Mouse (Mus musculus): Measurements from ENCODE around the gene En1. TPM values are rescaled to one million over a fixed set of nuclear protein-coding genes. Genes with fewer than 3 reads are reported as not detected.
A peak's percentile ranks its signal among the peaks of the same experiment; 100 is the strongest.

The En1 gene
- total and polyA plus RNA-seq, 3 experiments = not detected

- Histone ChIP-seq H3K9ac (ENCODE audit: low read depth, low read length) (no peak overlapping the region), H3K79me2 (replicated peaks; ENCODE audit: control insufficient read depth, insufficient read depth, low read length) (no peaks in the 10 kb centered on the region), H3K27ac (no peak overlapping the region), H3K4me3 (peak overlapping the region; percentile 38), H3K27me3 (ENCODE audit: control insufficient read depth, insufficient read depth, low read length) (peaks cover 52% of the 10 kb centered on the region), H3K4me1 (ENCODE audit: control insufficient read depth, insufficient read depth, low read length) (no peaks in the 10 kb centered on the region; the same call in 1 of the 2 replicates), H3K36me3 (ENCODE audit: control insufficient read depth, insufficient read depth, low read length) (no peaks in the 10 kb centered on the region)
- DNase-seq = peak in 1 of 2 experiments; percentile 37
- intact Hi-C loops (cut with DNase I) = no loop called here
- TF ChIP-seq EP300 (IDR thresholded peaks at IDR 0.05; ENCODE audit: insufficient read depth, low read depth, low read length) = no peak
- TF ChIP-seq CTCF (IDR thresholded peaks at IDR 0.05) = no peak
- TF ChIP-seq POLR2A (IDR thresholded peaks at IDR 0.05; ENCODE audit: insufficient read depth, low read depth, low read length) = no peak
- WGBS = 2% methylated on average over 70 of the region's 83 CpGs
Measured at GRCm38 (mm10) chr1:120602876-120603655, 848 bp downstream of the En1 start.

DNA sequence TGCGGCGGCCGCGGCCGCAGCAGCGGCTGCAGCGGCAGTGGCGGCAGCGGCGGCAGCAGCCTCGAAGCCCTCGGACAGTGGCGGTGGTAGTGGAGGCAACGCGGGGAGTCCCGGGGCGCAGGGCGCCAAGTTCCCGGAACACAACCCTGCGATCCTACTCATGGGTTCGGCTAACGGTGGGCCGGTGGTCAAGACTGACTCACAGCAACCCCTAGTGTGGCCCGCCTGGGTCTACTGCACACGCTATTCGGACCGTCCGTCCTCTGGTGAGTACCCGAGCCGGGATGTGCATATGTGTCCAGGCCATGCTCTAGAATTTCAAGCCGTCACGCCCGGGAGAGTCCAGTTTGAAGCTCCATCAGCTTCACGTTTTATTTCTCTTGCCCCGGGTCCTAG is 1.4 kb downstream of the En1 start:
- no peak overlapping the region; the same call in 1 of the 2 replicates for H3K4me3 ChIP-seq
- no peak overlapping the region for H3K9ac ChIP-seq (ENCODE audit: low read depth, low read length)
- DNase-seq = no peak
- peaks cover 49% of the 10 kb centered on the region for H3K27me3 ChIP-seq (ENCODE audit: control insufficient read depth, insufficient read depth, low read length)
- H3K4me1 ChIP-seq (ENCODE audit: control insufficient read depth, insufficient read depth, low read length) = no peaks in the 10 kb centered on the region; the same call in 1 of the 2 replicates
- intact Hi-C loops (cut with DNase I) = no loop called here
- 4% methylated on average over 35 of the region's 35 CpGs for whole genome bisulfite sequencing
- no peak for TF ChIP-seq CTCF (IDR thresholded peaks at IDR 0.05)
- TF ChIP-seq EP300 (IDR thresholded peaks at IDR 0.05; ENCODE audit: insufficient read depth, low read depth, low read length) = no peak
- TF ChIP-seq POLR2A (IDR thresholded peaks at IDR 0.05; ENCODE audit: insufficient read depth, low read depth, low read length) = no peak
- H3K79me2 ChIP-seq (replicated peaks; ENCODE audit: control insufficient read depth, insufficient read depth, low read length) = no peaks in the 10 kb centered on the region
- H3K27ac ChIP-seq = no peak overlapping the region
- H3K36me3 ChIP-seq (ENCODE audit: control insufficient read depth, insufficient read depth, low read length) = no peaks in the 10 kb centered on the region

GRCm38 (mm10) chr1:120604431-120605142 is 2.4 kb downstream of the En1 start:
- Histone ChIP-seq H3K4me1 (ENCODE audit: control insufficient read depth, insufficient read depth, low read length) (no peaks in the 10 kb centered on the region; the same call in 1 of the 2 replicates), H3K27me3 (ENCODE audit: control insufficient read depth, insufficient read depth, low read length) (peaks cover 50% of the 10 kb centered on the region), H3K4me3 (no peak overlapping the region), H3K27ac (no peak overlapping the region), H3K79me2 (replicated peaks; ENCODE audit: control insufficient read depth, insufficient read depth, low read length) (no peaks in the 10 kb centered on the region), H3K36me3 (ENCODE audit: control insufficient read depth, insufficient read depth, low read length) (no peaks in the 10 kb centered on the region), H3K9ac (ENCODE audit: low read depth, low read length) (no peak overlapping the region)
- TF ChIP-seq POLR2A (IDR thresholded peaks at IDR 0.05; ENCODE audit: insufficient read depth, low read depth, low read length) (no peak), CTCF (IDR thresholded peaks at IDR 0.05) (no peak), EP300 (IDR thresholded peaks at IDR 0.05; ENCODE audit: insufficient read depth, low read depth, low read length) (no peak)
- WGBS = 8% methylated on average over 30 of the region's 30 CpGs
- intact Hi-C loops (cut with DNase I) = no loop called here
- no peak for DNase-seq

DNA sequence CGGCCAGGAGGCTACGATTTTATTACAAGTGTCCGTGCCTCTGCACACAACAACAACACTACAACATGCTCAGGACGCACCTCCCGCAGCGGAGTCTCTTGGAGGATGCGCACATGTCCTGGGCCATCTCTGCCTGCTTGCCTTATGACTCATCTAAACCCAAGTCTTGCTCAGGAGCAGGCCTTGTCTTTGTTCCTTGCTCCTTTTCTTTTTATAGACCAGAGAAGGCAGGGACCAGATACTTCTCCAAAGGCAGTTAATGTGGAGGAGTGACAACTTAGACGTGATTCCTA is 2.9 kb downstream of the En1 start:
- Histone ChIP-seq H3K27ac (no peak overlapping the region), H3K9ac (ENCODE audit: low read depth, low read length) (no peak overlapping the region), H3K4me1 (ENCODE audit: control insufficient read depth, insufficient read depth, low read length) (no peaks in the 10 kb centered on the region; the same call in 1 of the 2 replicates), H3K79me2 (replicated peaks; ENCODE audit: control insufficient read depth, insufficient read depth, low read length) (no peaks in the 10 kb centered on the region), H3K36me3 (ENCODE audit: control insufficient read depth, insufficient read depth, low read length) (no peaks in the 10 kb centered on the region), H3K27me3 (ENCODE audit: control insufficient read depth, insufficient read depth, low read length) (peaks cover 48% of the 10 kb centered on the region), H3K4me3 (no peak overlapping the region)
- intact Hi-C loops (cut with DNase I) = no loop called here
- DNase-seq = no peak
- 8% methylated on average over 8 of the region's 8 CpGs for WGBS
- no peak for TF ChIP-seq EP300 (IDR thresholded peaks at IDR 0.05; ENCODE audit: insufficient read depth, low read depth, low read length)
- no peak for TF ChIP-seq POLR2A (IDR thresholded peaks at IDR 0.05; ENCODE audit: insufficient read depth, low read depth, low read length)
- no peak for TF ChIP-seq CTCF (IDR thresholded peaks at IDR 0.05)

DNA sequence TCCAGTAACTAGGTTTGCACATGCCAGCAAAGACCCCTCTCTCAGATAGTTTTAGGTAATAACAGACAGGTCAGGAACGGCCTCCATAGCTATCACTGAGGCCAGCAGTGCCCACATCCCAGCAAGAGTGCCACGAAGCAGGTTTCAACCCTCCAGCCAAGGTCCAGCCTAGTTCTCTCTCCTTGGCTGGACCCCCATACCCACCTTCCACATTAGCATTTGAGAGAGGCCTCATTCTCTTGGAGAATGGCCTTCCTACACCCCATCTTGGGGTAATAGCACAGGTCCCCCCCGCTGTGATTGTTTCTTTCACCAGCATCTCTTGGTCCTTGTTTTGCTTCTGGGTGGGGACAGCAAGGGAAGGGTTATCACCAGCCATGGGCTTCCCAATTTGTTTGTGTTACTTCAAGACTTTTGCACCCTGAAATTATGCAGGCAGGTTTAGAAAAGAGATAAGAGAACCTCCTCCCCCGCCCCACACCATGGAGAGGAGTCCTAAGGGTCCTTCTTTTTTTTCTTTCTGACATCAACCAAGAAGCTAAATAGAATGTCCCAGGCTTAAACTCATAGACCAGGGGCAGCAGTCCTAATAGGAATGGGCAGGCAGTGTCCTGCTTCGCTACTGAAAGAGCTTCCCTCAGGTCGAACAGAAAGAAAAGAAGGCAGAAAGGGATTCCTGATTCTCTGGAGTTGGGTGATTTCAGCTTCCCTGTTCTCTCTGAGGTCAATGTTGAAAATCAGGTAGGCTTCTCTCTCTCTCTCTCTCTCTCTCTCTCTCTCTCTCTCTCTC is 3.5 kb downstream of the En1 start:
- no peaks in the 10 kb centered on the region for H3K36me3 ChIP-seq (ENCODE audit: control insufficient read depth, insufficient read depth, low read length)
- no peak overlapping the region for H3K27ac ChIP-seq
- H3K27me3 ChIP-seq (ENCODE audit: control insufficient read depth, insufficient read depth, low read length) = peaks cover 46% of the 10 kb centered on the region
- no peak for TF ChIP-seq CTCF (IDR thresholded peaks at IDR 0.05)
- no peak for TF ChIP-seq EP300 (IDR thresholded peaks at IDR 0.05; ENCODE audit: insufficient read depth, low read depth, low read length)
- TF ChIP-seq POLR2A (IDR thresholded peaks at IDR 0.05; ENCODE audit: insufficient read depth, low read depth, low read length) = no peak
- H3K79me2 ChIP-seq (replicated peaks; ENCODE audit: control insufficient read depth, insufficient read depth, low read length) = no peaks in the 10 kb centered on the region
- WGBS = 16% methylated on average over 6 of the region's 6 CpGs
- H3K4me3 ChIP-seq = no peak overlapping the region
- intact Hi-C loops (cut with DNase I) = no loop called here
- no peak for DNase-seq
- H3K9ac ChIP-seq (ENCODE audit: low read depth, low read length) = no peak overlapping the region
- no peaks in the 10 kb centered on the region; the same call in 1 of the 2 replicates for H3K4me1 ChIP-seq (ENCODE audit: control insufficient read depth, insufficient read depth, low read length)
